Comparison of ENCODE assay signal across 7 mouse cellular contexts in genomic region chr10:81572133-81572671, GRCm38 (mm10). TPM values are rescaled to one million over a fixed set of nuclear protein-coding genes. Genes with fewer than 3 reads are reported as not detected.
DNase-seq lines count a peak whose midpoint lies in the region; ATAC-seq and TF ChIP-seq lines count a peak whose summit lies in the region.

No protein-coding gene starts in this region.

- H3K36me3 ChIP-seq in neural tube, embryonic 11.5 days (ENCODE audit: control insufficient read depth, insufficient read depth, low read length) = no peaks in the 10 kb centered on the region
- H3K36me3 ChIP-seq in forebrain, embryonic 13.5 days (ENCODE audit: poor library complexity, severe bottlenecking) = peaks cover 2% of the 10 kb centered on the region; the same call in 1 of the 2 replicates
- no peaks in the 10 kb centered on the region for H3K36me3 ChIP-seq in kidney, postnatal 0 days (ENCODE audit: insufficient read depth, low read length)

- no peak overlapping the region for H3K9ac ChIP-seq in neural tube, embryonic 11.5 days (ENCODE audit: low read length)
- peak overlapping the region; percentile 34 for H3K9ac ChIP-seq in forebrain, embryonic 13.5 days
- peak overlapping the region; percentile 28; the same call in 1 of the 2 replicates for H3K9ac ChIP-seq in kidney, postnatal 0 days (ENCODE audit: low read depth, low read length)

- ATAC-seq in neural tube, embryonic 11.5 days (ENCODE audit: insufficient read depth, low FRiP score, low TSS enrichment) = no peak
- ATAC-seq in forebrain, embryonic 13.5 days = peak; percentile 0; the same call in 1 of the 2 replicates
- no peak for ATAC-seq in kidney, postnatal 0 days (replicated peaks; ENCODE audit: low FRiP score, low read depth)

- WGBS in neural tube, embryonic 11.5 days = 2% methylated on average over 9 of the region's 9 CpGs
- WGBS in forebrain, embryonic 13.5 days = 7% methylated on average over 9 of the region's 9 CpGs
- 8% methylated on average over 9 of the region's 9 CpGs for WGBS in kidney, postnatal 0 days
- 23% methylated on average over 9 of the region's 9 CpGs for WGBS in olfactory bulb, adult 2 months

- DNase-seq in neural tube, embryonic 11.5 days (ENCODE audit: low spot score) = no peak
- no peak for DNase-seq in neural tube, embryonic 10.5 days (ENCODE audit: extremely low spot score, low spot score)
- DNase-seq in kidney, postnatal 0 days (ENCODE audit: low spot score) = no peak
- DNase-seq in left cerebral cortex, postnatal 4 days = no peak
- DNase-seq in gastrocnemius, postnatal 14 days = no peak

- TF ChIP-seq CTCF in kidney, postnatal 0 days (IDR thresholded peaks at IDR 0.05; ENCODE audit: low read depth) = no peak
- TF ChIP-seq CTCF in olfactory bulb, adult 2 months (IDR thresholded peaks at IDR 0.05; ENCODE audit: insufficient read depth, low read depth, low read length) = no peak

- no peaks in the 10 kb centered on the region for H3K9me3 ChIP-seq in neural tube, embryonic 11.5 days (ENCODE audit: control insufficient read depth, low read length)
- no peaks in the 10 kb centered on the region for H3K9me3 ChIP-seq in forebrain, embryonic 13.5 days (replicated peaks)
- H3K9me3 ChIP-seq in kidney, postnatal 0 days (replicated peaks; ENCODE audit: low read length) = no peaks in the 10 kb centered on the region

- intact Hi-C loops in left cerebral cortex, postnatal 4 days (cut with DNase I) = no loop called here
- intact Hi-C loops in gastrocnemius, postnatal 14 days (cut with DNase I; ENCODE audit: low total_unique reads) = no loop called here

- H3K4me3 ChIP-seq in neural tube, embryonic 11.5 days (ENCODE audit: low read depth, low read length) = no peak overlapping the region
- peak overlapping the region; percentile 10; the same call in 1 of the 2 replicates for H3K4me3 ChIP-seq in forebrain, embryonic 13.5 days
- H3K4me3 ChIP-seq in kidney, postnatal 0 days (replicated peaks; ENCODE audit: low read depth, low read length) = peak overlapping the region; percentile 10; the same call in 1 of the 2 replicates
- H3K4me3 ChIP-seq in olfactory bulb, adult 2 months (ENCODE audit: insufficient read depth, low read depth, low read length) = peak overlapping the region; percentile 20; the same call in 1 of the 2 replicates

- H3K4me2 ChIP-seq in neural tube, embryonic 11.5 days (ENCODE audit: low read depth) = peak overlapping the region; percentile 21
- peak overlapping the region; percentile 74 for H3K4me2 ChIP-seq in forebrain, embryonic 13.5 days
- H3K4me2 ChIP-seq in kidney, postnatal 0 days (ENCODE audit: low read length) = peak overlapping the region; percentile 50

- peaks cover 35% of the 10 kb centered on the region for H3K4me1 ChIP-seq in neural tube, embryonic 11.5 days (ENCODE audit: control insufficient read depth, insufficient read depth, low read length)
- peaks cover 73% of the 10 kb centered on the region for H3K4me1 ChIP-seq in forebrain, embryonic 13.5 days
- peaks cover 34% of the 10 kb centered on the region for H3K4me1 ChIP-seq in kidney, postnatal 0 days (replicated peaks; ENCODE audit: insufficient read depth, low read length)
- peaks cover 63% of the 10 kb centered on the region for H3K4me1 ChIP-seq in olfactory bulb, adult 2 months (ENCODE audit: control insufficient read depth, insufficient read depth, low read length)

- H3K27ac ChIP-seq in neural tube, embryonic 11.5 days (ENCODE audit: low read depth, low read length) = no peak overlapping the region
- no peak overlapping the region for H3K27ac ChIP-seq in forebrain, embryonic 13.5 days
- peak overlapping the region; percentile 65 for H3K27ac ChIP-seq in kidney, postnatal 0 days
- H3K27ac ChIP-seq in olfactory bulb, adult 2 months (ENCODE audit: insufficient read depth, low read depth, low read length) = no peak overlapping the region

- no peak for TF ChIP-seq POLR2A in olfactory bulb, adult 2 months (IDR thresholded peaks at IDR 0.05; ENCODE audit: insufficient read depth, low read depth, low read length)

- H3K27me3 ChIP-seq in neural tube, embryonic 11.5 days (ENCODE audit: control insufficient read depth, insufficient read depth, low read length) = peaks cover 52% of the 10 kb centered on the region
- peaks cover 62% of the 10 kb centered on the region for H3K27me3 ChIP-seq in forebrain, embryonic 13.5 days
- H3K27me3 ChIP-seq in kidney, postnatal 0 days (ENCODE audit: insufficient read depth, low read length) = 0 out of 2 replicates have a peak, but pooled peaks cover 6% of the 10 kb centered on the region

RNA-seq across cellular contexts. Expression of gene Tle2, which starts 2.2 kb away (rescaled TPM):
- 7.0 and 7.3 TPM in 2 replicates for polyA plus RNA-seq in neural tube, embryonic 11.5 days (2014; fragmentation: Nextera tagmentation; extraction: Ambion mirVana)
- polyA plus RNA-seq in forebrain, embryonic 13.5 days (2015; fragmentation: Nextera tagmentation; extraction: Ambion mirVana) = 15.1 and 17.7 TPM in 2 replicates
- polyA plus RNA-seq in kidney, postnatal 0 days (2015; fragmentation: Nextera tagmentation; extraction: Ambion mirVana) = 29.2 and 30.8 TPM in 2 replicates
- not detected in 2 replicates for polyA plus RNA-seq in olfactory bulb, adult 2 months (2012; ENCODE audit: insufficient read depth, insufficient read length, low replicate concordance, missing spikeins)
- total RNA-seq in left cerebral cortex, postnatal 4 days (2021) = 10 to 100 TPM; 34.0 to 44.5 TPM
- 1 to 10 TPM; 4.3 to 4.4 TPM for total RNA-seq in gastrocnemius, postnatal 14 days (2021)

RNA-seq across cellular contexts. Expression of gene Aes, which starts 12.9 kb away (rescaled TPM):
- 266 and 278 TPM in 2 replicates for polyA plus RNA-seq in neural tube, embryonic 11.5 days (2014; fragmentation: Nextera tagmentation; extraction: Ambion mirVana)
- polyA plus RNA-seq in forebrain, embryonic 13.5 days (2015; fragmentation: Nextera tagmentation; extraction: Ambion mirVana) = 430 and 502 TPM in 2 replicates
- 566 and 582 TPM in 2 replicates for polyA plus RNA-seq in kidney, postnatal 0 days (2015; fragmentation: Nextera tagmentation; extraction: Ambion mirVana)
- 1,500 TPM in 1 of 2 replicates, not detected in the other for polyA plus RNA-seq in olfactory bulb, adult 2 months (2012; ENCODE audit: insufficient read depth, insufficient read length, low replicate concordance, missing spikeins)
- 100 to 1,000 TPM; 474 to 479 TPM for total RNA-seq in left cerebral cortex, postnatal 4 days (2021)
- total RNA-seq in gastrocnemius, postnatal 14 days (2021) = 100 to 1,000 TPM; 660 to 698 TPM

RNA-seq across cellular contexts. Expression of gene Gna11, which starts 27.2 kb away (rescaled TPM):
- polyA plus RNA-seq in neural tube, embryonic 11.5 days (2014; fragmentation: Nextera tagmentation; extraction: Ambion mirVana) = 74.6 and 78.8 TPM in 2 replicates
- 79.0 and 84.3 TPM in 2 replicates for polyA plus RNA-seq in forebrain, embryonic 13.5 days (2015; fragmentation: Nextera tagmentation; extraction: Ambion mirVana)
- polyA plus RNA-seq in kidney, postnatal 0 days (2015; fragmentation: Nextera tagmentation; extraction: Ambion mirVana) = 69.5 and 72.3 TPM in 2 replicates
- not detected in 2 replicates for polyA plus RNA-seq in olfactory bulb, adult 2 months (2012; ENCODE audit: insufficient read depth, insufficient read length, low replicate concordance, missing spikeins)
- 100 to 1,000 TPM; 116 to 117 TPM for total RNA-seq in left cerebral cortex, postnatal 4 days (2021)
- total RNA-seq in gastrocnemius, postnatal 14 days (2021) = 10 to 100 TPM; 31.6 to 34.6 TPM

RNA-seq across cellular contexts. Expression of gene Tle6, which starts 28.7 kb away (rescaled TPM):
- 6.4 and 7.0 TPM in 2 replicates for polyA plus RNA-seq in neural tube, embryonic 11.5 days (2014; fragmentation: Nextera tagmentation; extraction: Ambion mirVana)
- polyA plus RNA-seq in forebrain, embryonic 13.5 days (2015; fragmentation: Nextera tagmentation; extraction: Ambion mirVana) = 1.8 and 4.1 TPM in 2 replicates
- 7.3 and 9.4 TPM in 2 replicates for polyA plus RNA-seq in kidney, postnatal 0 days (2015; fragmentation: Nextera tagmentation; extraction: Ambion mirVana)
- polyA plus RNA-seq in olfactory bulb, adult 2 months (2012; ENCODE audit: insufficient read depth, insufficient read length, low replicate concordance, missing spikeins) = not detected in 2 replicates
- 1 to 10 TPM; 2.2 to 3.2 TPM for total RNA-seq in left cerebral cortex, postnatal 4 days (2021)
- total RNA-seq in gastrocnemius, postnatal 14 days (2021) = 1 to 10 TPM; 2.4 to 4.4 TPM

RNA-seq across cellular contexts. Expression of gene BC025920, which starts 33.9 kb away (rescaled TPM):
- polyA plus RNA-seq in neural tube, embryonic 11.5 days (2014; fragmentation: Nextera tagmentation; extraction: Ambion mirVana) = 0.43 and 0.80 TPM in 2 replicates
- 2.0 and 3.7 TPM in 2 replicates for polyA plus RNA-seq in forebrain, embryonic 13.5 days (2015; fragmentation: Nextera tagmentation; extraction: Ambion mirVana)
- 0.33 and 0.37 TPM in 2 replicates for polyA plus RNA-seq in kidney, postnatal 0 days (2015; fragmentation: Nextera tagmentation; extraction: Ambion mirVana)
- not detected in 2 replicates for polyA plus RNA-seq in olfactory bulb, adult 2 months (2012; ENCODE audit: insufficient read depth, insufficient read length, low replicate concordance, missing spikeins)
- 1 to 10 TPM; 2.5 to 2.7 TPM for total RNA-seq in left cerebral cortex, postnatal 4 days (2021)
- 1 to 10 TPM; 1.7 to 2.2 TPM for total RNA-seq in gastrocnemius, postnatal 14 days (2021)

Comparison
In these comparisons a context has a peak if more than half of its experiments do, and no peak if none do; other contexts are left out.
1. H3K4me2 ChIP-seq: peak in every context shown above with its lines; median percentile 74 in forebrain, embryonic 13.5 days; 50 in kidney, postnatal 0 days; 21 in neural tube, embryonic 11.5 days.